Mouse (Mus musculus): ENCODE results near the gene Tuba8.

GRCm38 (mm10) chr6:121238209-121238608 lies 27.7 kb downstream of the Tuba8 start:
- TF ChIP-seq CTCF (IDR thresholded peaks at IDR 0.05; ENCODE audit: low read depth, low read length) (no peak), POLR2A (IDR thresholded peaks at IDR 0.05; ENCODE audit: extremely low read depth, insufficient read depth, low read length) (no peak)

All from liver, adult 2 months (tissue).